Mouse (Mus musculus): ENCODE results near the gene Tmppe.
A peak's percentile ranks its signal among the peaks of the same experiment; 100 is the strongest.
"Not testable (repeated sequence)": the region's sequence is repeated elsewhere in the genome, so short reads cannot be mapped to it uniquely, and the experiment has no call there.

Tmppe gene

GRCm38 (mm10) chr9:114400949-114401684 is at the start of gene Tmppe, which contains the start of gene Glb1:
Gene Tmppe, plus strand, starts transcription at chr9:114401105.
Gene Glb1, plus strand, starts transcription at chr9:114401076.
- DNase-seq (ENCODE audit: low spot score in 2 of 2): peak; percentile 74 to 86

DNA sequence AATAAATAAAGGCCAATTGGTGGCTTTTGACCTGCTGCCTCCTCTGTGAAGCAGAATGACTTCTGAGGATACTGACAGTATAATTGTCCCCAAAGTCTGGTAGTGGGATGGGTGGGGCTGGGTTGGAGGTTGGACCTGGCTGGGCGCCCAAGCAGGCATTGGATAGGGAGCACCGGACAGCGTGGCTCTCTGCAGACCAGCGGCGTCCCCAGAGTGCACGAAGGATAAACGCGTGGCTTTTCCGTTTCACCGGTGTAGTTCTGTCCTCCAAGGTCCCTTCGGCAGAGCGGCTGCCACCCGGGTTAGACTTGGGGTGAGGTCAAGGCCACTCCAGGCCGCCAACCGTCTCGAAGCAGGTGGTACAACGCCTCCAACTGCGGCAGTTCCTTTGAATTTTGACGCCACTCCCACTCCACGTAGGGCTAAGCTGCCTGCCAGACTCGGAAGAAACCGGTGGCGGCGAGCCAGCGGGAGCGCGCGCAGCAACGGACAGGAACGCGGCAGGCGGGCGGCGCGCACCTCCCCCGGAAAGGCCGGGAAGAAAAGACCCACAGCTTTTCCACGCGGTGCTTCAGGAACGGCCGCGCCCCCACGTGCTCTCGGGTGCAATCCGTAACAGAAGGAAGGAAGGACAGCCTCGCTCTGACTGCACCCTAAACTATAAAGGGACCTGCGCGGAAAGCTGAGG is 33.0 kb upstream of the Tmppe start:
- DNase-seq (ENCODE audit: low spot score in 2 of 2): peak; percentile 61 to 75

DNA sequence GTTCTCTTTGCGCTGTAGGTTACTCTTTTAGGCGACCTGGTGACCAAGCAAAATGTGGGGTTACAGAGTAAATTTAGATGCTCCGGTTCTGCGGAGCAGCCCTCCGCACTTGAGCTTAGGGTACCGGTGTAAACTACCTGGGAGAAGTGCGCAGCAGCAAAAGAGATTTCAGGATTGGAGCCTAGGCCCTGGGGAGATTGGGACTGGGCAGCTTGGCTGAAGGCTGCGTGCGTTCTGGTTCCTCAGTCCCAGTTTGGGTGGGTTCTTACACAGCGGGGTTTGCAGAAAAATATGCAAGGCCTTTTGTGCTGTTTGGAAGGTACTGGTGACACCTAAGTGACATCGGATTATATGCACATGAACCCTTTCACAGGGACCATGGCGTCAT is 32.4 kb upstream of the Tmppe start:
- no peak for DNase-seq (ENCODE audit: low spot score in 2 of 2)

- DNase-seq (ENCODE audit: low spot score in 2 of 2): not testable (repeated sequence)
Measured at GRCm38 (mm10) chr9:114369389-114369788, 31.5 kb upstream of the Tmppe start.

DNA sequence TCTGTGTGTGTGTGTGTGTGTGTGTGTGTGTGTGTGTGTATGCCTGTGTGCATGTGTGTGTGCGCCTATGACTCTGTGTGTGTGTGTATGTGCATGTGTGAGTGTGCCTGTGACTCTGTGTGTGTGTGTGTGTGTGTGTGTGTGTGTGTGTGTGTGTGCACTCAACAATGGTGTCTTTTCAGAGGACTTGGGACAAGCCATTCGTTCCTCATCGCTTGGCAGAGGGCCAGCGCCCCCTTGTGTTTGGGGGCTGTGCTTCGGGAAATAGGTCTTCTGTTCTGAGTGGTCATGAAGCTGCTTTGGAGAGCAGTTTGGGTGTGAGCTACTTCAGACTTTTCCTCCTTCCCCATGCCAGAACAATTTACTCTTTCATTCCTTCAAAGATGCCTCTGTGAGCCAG is 29.2 kb upstream of the Tmppe start:
- DNase-seq (ENCODE audit: low spot score in 2 of 2): peak in 1 of 2 experiments; percentile 19

DNA sequence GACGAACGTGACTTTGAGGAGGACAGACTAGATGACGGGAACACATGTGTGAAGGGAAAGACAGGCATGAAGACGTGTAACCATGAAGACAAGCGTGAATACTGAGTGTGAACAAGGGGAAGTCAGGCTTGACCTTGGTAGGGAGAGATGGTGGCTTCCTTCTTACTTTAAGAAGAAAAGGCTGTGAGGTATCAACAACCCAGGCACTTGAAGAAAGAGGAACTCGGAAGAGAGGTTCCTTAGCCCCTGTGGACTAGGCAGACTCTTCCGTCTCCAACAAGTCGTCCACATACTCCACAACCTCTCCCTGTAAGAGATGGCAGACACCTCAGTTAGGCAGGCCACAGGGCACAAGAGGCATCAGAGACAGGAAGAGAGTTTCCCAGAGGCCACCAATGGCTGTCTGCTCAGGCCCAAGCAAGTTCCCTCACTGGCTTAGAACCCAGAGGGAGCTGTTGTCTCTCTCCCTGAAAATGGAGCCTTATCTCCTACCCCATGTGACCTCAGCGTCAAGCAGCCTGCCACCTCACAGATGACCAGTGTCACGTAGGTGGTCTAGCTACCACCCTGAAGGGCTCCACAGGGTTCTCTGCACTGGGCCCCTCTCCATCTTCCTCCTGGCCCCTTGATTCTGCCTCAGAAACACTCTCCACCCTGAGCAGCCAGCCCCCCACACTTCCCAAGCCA is 25.5 kb upstream of the Tmppe start:
- no peak for DNase-seq (ENCODE audit: low spot score in 2 of 2)

DNA sequence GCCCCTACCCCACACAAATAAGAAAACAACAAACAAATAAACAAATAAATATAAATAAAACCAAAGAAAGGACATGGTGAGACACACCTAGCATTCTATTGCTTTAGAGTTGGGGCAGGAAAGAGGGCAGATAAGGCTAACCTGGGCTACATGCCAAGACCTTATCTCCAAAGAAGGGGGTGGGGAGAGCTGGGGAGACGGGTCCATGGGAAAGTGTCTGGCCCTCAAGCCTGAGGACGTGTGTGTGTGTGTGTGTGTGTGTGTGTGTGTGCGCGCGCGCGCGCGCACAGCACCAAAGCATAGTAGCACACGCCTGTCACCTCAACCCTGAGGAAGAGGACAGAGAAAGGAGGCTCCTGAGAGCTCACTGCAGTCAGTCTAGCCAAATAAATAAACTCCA is 23.7 kb upstream of the Tmppe start:
- peak in 1 of 2 experiments; percentile 26 for DNase-seq (ENCODE audit: low spot score in 2 of 2)

DNA sequence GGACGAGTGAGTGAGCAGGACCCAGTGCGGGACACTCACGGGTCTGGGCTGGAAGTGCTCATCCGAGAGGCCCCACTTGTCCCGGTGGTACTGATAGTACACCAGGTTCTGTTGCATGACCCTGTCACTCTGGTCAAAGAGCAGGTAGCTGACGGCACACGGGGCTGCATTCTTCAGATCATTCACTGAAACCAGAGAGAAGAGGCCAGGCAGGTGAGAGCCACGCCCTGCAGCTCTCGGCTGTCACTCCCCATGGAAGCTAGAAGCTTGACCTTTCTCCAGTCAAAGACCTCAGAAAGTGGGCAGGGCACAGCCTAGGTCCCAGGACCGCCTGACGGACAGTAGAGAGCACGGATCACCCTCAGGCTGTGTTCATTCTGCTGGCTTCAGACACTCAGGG is 21.0 kb upstream of the Tmppe start:
- DNase-seq (ENCODE audit: low spot score in 2 of 2): no peak

GRCm38 (mm10) chr9:114380881-114381733 is 19.8 kb upstream of the Tmppe start:
- no peak for DNase-seq (ENCODE audit: low spot score in 2 of 2)

DNA sequence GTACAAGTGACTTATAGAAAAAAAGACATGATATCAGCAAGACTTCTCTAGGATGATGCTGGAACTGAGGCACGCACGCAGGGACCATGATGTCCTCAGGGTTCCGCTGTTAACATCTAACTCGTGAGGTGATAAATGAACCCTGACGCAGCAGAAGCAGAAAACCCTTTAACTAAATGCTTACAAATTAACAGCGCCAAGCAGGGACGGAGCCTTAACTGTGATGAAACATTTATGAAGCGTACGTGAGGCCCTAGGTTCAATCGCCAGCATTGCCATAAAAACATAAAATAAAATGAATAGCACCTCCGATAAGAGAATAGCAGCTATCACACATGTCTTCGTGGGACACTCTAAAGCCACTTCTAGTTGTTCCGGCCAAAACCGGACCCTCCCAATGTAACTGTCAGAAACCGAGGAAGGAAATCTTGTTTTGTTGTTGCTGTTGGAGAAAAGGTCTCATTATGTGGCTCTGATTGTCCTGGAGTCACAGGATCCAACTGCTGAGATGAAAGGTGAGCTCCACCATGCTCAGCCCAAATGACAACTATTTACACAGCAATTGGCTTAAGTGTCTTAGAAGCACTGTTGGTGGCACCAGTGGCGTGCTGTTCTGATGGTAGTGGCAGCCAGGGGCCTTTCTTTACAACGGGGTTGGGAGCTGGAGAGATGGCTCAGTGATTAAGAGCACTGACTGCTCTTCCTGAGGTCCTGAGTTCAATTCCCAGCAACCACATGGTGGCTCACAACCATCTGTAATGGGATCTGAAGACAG is 17.8 kb upstream of the Tmppe start:
- no peak for DNase-seq (ENCODE audit: low spot score in 2 of 2)

GRCm38 (mm10) chr9:114384691-114385090 is 16.2 kb upstream of the Tmppe start:
- no peak for DNase-seq (ENCODE audit: low spot score in 2 of 2)

- DNase-seq (ENCODE audit: low spot score in 2 of 2): no peak
Measured at GRCm38 (mm10) chr9:114385160-114385559, 15.7 kb upstream of the Tmppe start.

DNA sequence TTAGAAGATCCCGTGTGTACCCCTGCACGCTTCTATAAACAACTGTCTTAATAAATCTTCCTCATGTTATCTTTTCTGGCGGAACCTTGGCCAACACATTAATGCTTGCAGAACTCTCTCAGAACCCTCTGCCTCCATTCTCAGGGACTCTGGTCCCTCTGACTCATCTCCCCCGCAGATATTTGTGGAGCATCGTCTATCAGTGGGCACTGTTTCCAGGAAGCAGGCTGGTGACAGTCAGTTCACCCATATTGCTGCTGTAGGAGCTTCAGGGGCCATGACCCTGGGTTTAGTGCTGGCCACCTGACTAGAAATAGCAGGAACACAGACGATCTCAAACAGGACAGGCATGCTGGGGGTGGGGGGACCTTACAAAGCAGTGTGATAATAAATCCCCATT is 13.8 kb upstream of the Tmppe start:
- DNase-seq (ENCODE audit: low spot score in 2 of 2): no peak

- no peak for DNase-seq (ENCODE audit: low spot score in 2 of 2)
Measured at GRCm38 (mm10) chr9:114388288-114388687, 12.6 kb upstream of the Tmppe start.

- DNase-seq (ENCODE audit: low spot score in 2 of 2): no peak
Measured at GRCm38 (mm10) chr9:114388701-114389370, 12.1 kb upstream of the Tmppe start.

DNA sequence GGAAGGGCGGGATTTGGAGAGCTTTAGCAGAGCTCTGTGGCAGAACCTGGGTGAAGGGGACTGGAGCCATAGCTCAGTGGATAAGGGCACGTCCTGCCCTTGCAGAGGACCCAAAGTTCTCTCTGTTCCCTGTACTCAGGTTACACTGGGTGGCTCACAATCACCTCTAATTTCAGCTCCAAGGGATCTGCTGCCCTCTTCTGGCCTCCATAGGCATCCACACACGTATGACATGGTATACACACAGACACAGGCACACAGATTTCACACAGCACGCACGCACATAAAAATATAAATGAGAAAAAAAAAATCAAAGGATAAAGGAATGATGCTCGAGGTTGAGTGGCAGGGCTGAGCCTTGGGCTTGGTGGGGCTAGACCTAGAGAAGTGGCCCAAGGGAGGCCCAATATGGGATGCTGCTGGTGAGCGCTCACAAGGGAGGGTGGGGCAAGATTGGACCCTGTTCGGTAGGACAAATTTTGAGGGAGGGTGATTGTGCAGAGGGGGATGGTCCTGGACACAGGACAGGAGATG is 11.5 kb upstream of the Tmppe start:
- no peak for DNase-seq (ENCODE audit: low spot score in 2 of 2)

DNA sequence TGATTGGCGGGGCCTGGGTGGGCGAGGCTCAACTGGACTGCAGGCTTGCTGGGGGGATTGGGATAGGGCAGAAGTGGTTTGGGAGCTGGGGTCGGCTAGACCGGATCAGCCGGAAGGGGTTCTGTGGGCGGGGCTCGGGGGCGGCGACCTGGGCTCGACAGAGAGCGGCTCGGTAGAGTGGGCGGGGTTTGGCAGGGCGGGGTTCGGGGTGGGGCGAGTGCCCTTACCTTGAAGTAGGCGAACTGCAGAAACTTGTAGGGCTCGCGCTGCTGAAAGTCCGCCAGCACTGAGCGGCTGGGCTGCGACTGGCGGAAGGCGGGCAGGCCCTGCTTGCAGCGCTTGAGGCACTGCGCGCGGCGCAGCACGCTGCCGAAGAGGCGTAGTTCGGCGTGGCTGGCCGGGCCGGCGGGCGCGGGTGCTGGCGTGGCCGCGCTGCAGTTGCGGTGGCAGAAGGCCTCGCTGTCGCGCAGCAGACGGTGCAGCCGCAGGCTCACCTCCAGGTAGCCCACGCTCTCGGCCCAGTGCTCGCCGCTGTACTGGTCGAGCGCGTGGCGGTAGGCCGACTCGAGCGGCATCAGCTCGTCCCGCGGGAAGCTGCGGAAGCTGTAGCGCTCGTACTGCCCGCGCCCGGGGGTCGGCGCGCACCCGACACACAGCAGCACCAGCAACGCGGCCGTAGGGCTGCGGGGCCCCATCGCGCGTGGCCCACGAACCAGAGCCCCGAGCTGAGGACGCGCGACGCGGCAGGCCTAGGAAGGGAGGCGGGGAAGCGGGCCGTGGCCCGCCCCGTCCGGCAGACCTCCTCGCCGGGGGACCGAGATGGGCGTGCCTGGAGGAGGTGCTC is 10.8 kb upstream of the Tmppe start, which contains the start of gene Crtap:
Gene Crtap, minus strand, starts transcription at position 771 of the 844 bp plus-strand sequence.
- peak; percentile 58 to 78 for DNase-seq (ENCODE audit: low spot score in 2 of 2)

DNA sequence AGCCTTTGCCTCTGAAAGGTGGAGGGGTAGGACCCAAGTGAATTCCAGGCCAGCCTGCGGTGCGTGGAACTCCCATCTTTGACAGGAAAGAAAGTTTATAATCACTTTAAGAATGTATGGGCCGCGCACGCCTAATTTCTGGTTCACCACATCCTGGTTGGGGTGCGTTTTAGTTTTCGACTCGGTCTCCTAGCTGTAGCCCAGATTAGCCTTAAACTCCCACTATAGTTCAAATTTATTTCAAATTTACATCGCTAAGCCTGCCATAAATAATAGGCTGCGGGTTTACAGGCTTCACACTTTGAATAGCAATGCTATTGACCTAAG is 10.2 kb upstream of the Tmppe start:
- DNase-seq (ENCODE audit: low spot score in 2 of 2): no peak

DNA sequence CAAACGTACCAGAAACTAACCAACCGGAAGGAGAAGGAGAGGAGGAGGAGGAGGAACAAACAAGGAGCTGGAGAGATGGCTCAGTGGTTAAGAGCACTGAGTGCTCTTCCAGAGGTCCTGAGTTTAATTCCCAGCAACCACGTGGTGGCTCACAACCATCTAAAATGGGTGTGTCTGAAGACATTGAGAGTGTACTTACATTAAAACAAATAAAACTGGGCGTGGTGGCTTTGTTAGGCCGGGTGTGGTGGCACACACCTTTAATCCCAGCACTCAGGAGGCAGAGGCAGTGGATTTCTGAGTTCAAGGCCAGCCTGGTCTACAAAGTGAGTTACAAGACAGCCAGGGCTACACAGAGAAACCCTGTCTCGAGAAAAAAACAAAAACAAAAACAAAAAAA is 6.8 kb upstream of the Tmppe start:
- not testable (repeated sequence) for DNase-seq (ENCODE audit: low spot score in 2 of 2)
